Comparison of ENCODE assay signal across 8 mouse cellular contexts in the genomic region with DNA sequence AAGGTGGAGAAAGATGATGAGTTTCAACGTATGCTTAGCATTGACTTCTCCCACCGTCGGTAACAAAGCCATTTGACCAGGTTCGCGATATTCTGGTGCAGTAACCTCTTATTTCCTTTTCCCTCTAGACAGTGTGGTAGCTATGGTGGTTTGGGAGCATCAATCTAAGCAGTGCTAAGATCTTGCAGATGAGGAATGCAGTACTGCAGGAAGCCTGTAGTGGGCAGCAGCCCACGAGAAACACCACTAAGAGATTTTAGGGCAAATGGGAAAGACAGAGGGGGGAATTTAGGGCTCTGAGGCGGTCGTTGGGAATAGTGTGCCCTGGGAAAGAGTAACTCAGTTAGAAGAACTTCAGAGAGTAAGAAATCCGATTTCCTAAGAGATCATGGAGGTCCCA. TPM values are rescaled to one million over a fixed set of nuclear protein-coding genes. Genes with fewer than 3 reads are reported as not detected.
DNase-seq lines count a peak whose midpoint lies in the region; ATAC-seq and TF ChIP-seq lines count a peak whose summit lies in the region.

No protein-coding gene starts in this region.

- no peak for TF ChIP-seq POLR2A in CH12.LX (IDR thresholded peaks at IDR 0.05; ENCODE audit: low read depth, low read length)

- ATAC-seq in heart, embryonic 13.5 days (ENCODE audit: extremely low read depth, insufficient number of reproducible peaks, low FRiP score, low TSS enrichment): no peak
- peak; percentile 64 for ATAC-seq in kidney, postnatal 0 days (replicated peaks; ENCODE audit: low FRiP score, low read depth)
- peak; percentile 55 for ATAC-seq in lung, embryonic 14.5 days (ENCODE audit: insufficient read depth)
- ATAC-seq in neutrophil, adult 5-6 weeks (ENCODE audit: extremely low read depth, insufficient number of reproducible peaks, low FRiP score, poor library complexity, severe bottlenecking): peak; percentile 31; the same call in 1 of the 2 replicates
- no peak for ATAC-seq in monocyte, adult 5-6 weeks (replicated peaks; ENCODE audit: insufficient number of reproducible peaks, low FRiP score, low TSS enrichment, poor library complexity, severe bottlenecking)

- H3K79me2 ChIP-seq in CH12.LX (replicated peaks; ENCODE audit: control insufficient read depth, extremely low read depth, insufficient read depth, poor library complexity, severe bottlenecking): no peaks in the 10 kb centered on the region

- TF ChIP-seq CTCF in CH12.LX (conservative IDR thresholded peaks at IDR 0.05 in 1 of 2, IDR thresholded peaks at IDR 0.05 in 1 of 2; ENCODE audit: low read depth in 2 of 2, low read length in 2 of 2): peak; percentile 53 to 54
- TF ChIP-seq CTCF in kidney, postnatal 0 days (IDR thresholded peaks at IDR 0.05; ENCODE audit: low read depth): peak; percentile 78
- peak; percentile 69 for TF ChIP-seq CTCF in lung, embryonic 14.5 days (IDR thresholded peaks at IDR 0.05; ENCODE audit: low read depth)

- H3K9ac ChIP-seq in CH12.LX (ENCODE audit: insufficient read depth, low read depth): peak overlapping the region; percentile 40
- H3K9ac ChIP-seq in heart, embryonic 13.5 days: 0 out of 2 replicates have a peak overlapping the region, but pooled peaks have one; percentile 85
- no peak overlapping the region for H3K9ac ChIP-seq in kidney, postnatal 0 days (ENCODE audit: low read depth, low read length)
- no peak overlapping the region for H3K9ac ChIP-seq in lung, embryonic 14.5 days

- H3K9me3 ChIP-seq in CH12.LX (replicated peaks; ENCODE audit: low read length): no peaks in the 10 kb centered on the region
- H3K9me3 ChIP-seq in heart, embryonic 13.5 days: no peaks in the 10 kb centered on the region
- no peaks in the 10 kb centered on the region for H3K9me3 ChIP-seq in kidney, postnatal 0 days (replicated peaks; ENCODE audit: low read length)
- no peaks in the 10 kb centered on the region for H3K9me3 ChIP-seq in lung, embryonic 14.5 days (ENCODE audit: low read depth, low read length)

- peak overlapping the region in 1 of 3 experiments; percentile 66 for H3K4me3 ChIP-seq in CH12.LX (replicated peaks in 1 of 3; ENCODE audit: low read depth in 2 of 3, low read length in 2 of 3, poor library complexity in 1 of 3)
- peak overlapping the region; percentile 66 for H3K4me3 ChIP-seq in heart, embryonic 13.5 days
- H3K4me3 ChIP-seq in kidney, postnatal 0 days (replicated peaks; ENCODE audit: low read depth, low read length): peak overlapping the region; percentile 48
- H3K4me3 ChIP-seq in lung, embryonic 14.5 days (ENCODE audit: low read depth, low read length): peak overlapping the region; percentile 55; the same call in 1 of the 2 replicates

- H3K36me3 ChIP-seq in CH12.LX (replicated peaks in 1 of 2; ENCODE audit: control insufficient read depth in 1 of 2, insufficient read depth in 1 of 2, low read length in 1 of 2): peaks cover 0 to 13% of the 10 kb centered on the region in 2 experiments
- H3K36me3 ChIP-seq in heart, embryonic 13.5 days: no peaks in the 10 kb centered on the region
- no peaks in the 10 kb centered on the region for H3K36me3 ChIP-seq in kidney, postnatal 0 days (ENCODE audit: insufficient read depth, low read length)
- no peaks in the 10 kb centered on the region for H3K36me3 ChIP-seq in lung, embryonic 14.5 days (ENCODE audit: insufficient read depth)

- no peaks in the 10 kb centered on the region for H3K27me3 ChIP-seq in CH12.LX (replicated peaks)
- no peaks in the 10 kb centered on the region for H3K27me3 ChIP-seq in heart, embryonic 13.5 days (replicated peaks)
- H3K27me3 ChIP-seq in kidney, postnatal 0 days (ENCODE audit: insufficient read depth, low read length): no peaks in the 10 kb centered on the region
- H3K27me3 ChIP-seq in lung, embryonic 14.5 days (ENCODE audit: insufficient read depth, low read length): no peaks in the 10 kb centered on the region

- peak; percentile 43 for TF ChIP-seq RAD21 in CH12.LX (IDR thresholded peaks at IDR 0.05; ENCODE audit: low read depth, low read length)

- 6% methylated on average over 9 of the region's 9 CpGs for WGBS in heart, embryonic 13.5 days
- WGBS in kidney, postnatal 0 days: 28% methylated on average over 9 of the region's 9 CpGs
- WGBS in lung, embryonic 14.5 days: 8% methylated on average over 9 of the region's 9 CpGs

- dilution Hi-C loops in CH12.LX (cut with MboI; ENCODE audit: extremely low pct_ligation_motif_present, extremely low pct_unique_long_range_greater_than_20kb, low sequenced_read_pairs): no loop called here

- H3K4me2 ChIP-seq in CH12.LX (ENCODE audit: insufficient read depth, low read depth, poor library complexity, severe bottlenecking): peak overlapping the region; percentile 95
- H3K4me2 ChIP-seq in heart, embryonic 13.5 days: peak overlapping the region; percentile 73
- peak overlapping the region; percentile 59 for H3K4me2 ChIP-seq in kidney, postnatal 0 days (ENCODE audit: low read length)
- H3K4me2 ChIP-seq in lung, embryonic 14.5 days: peak overlapping the region; percentile 68

- in situ Hi-C loops in CH12.LX (cut with MboI; ENCODE audit: low pct_ligation_motif_present, low pct_unique_long_range_greater_than_20kb, low sequenced_read_pairs): no loop called here

- H3K4me1 ChIP-seq in CH12.LX (ENCODE audit: control insufficient read depth in 1 of 2, insufficient read depth in 2 of 2): peaks cover 3 to 5% of the 10 kb centered on the region in 2 experiments; a peak in 1 of 4 replicates
- peaks cover 19% of the 10 kb centered on the region for H3K4me1 ChIP-seq in heart, embryonic 13.5 days
- H3K4me1 ChIP-seq in kidney, postnatal 0 days (replicated peaks; ENCODE audit: insufficient read depth, low read length): no peaks in the 10 kb centered on the region
- no peaks in the 10 kb centered on the region for H3K4me1 ChIP-seq in lung, embryonic 14.5 days (ENCODE audit: insufficient read depth)

- peak; percentile 37 for DNase-seq in CH12.LX (ENCODE audit: extremely low read depth)
- DNase-seq in adrenal gland, adult 18-20 months (ENCODE audit: low spot score in 2 of 2): peak; percentile 35 to 56
- peak; percentile 45 for DNase-seq in embryo, embryonic 11.5 days (ENCODE audit: low read depth, low spot score)
- DNase-seq in kidney, postnatal 0 days (ENCODE audit: low spot score): peak; percentile 77
- DNase-seq in lung, embryonic 14.5 days: peak; percentile 82

- no peak for TF ChIP-seq EP300 in CH12.LX (IDR thresholded peaks at IDR 0.05; ENCODE audit: low read length)

- H3K27ac ChIP-seq in CH12.LX (ENCODE audit: insufficient read depth, low read depth): no peak overlapping the region
- H3K27ac ChIP-seq in heart, embryonic 13.5 days (replicated peaks): peak overlapping the region; percentile 85
- H3K27ac ChIP-seq in kidney, postnatal 0 days: peak overlapping the region; percentile 50; the same call in 1 of the 2 replicates
- H3K27ac ChIP-seq in lung, embryonic 14.5 days (ENCODE audit: low read depth): peak overlapping the region; percentile 83

TF ChIP-seq in CH12.LX, 34 proteins besides CTCF, POLR2A, EP300 and RAD21:
- 0 out of 2 replicates have a peak, but pooled peaks have one; percentile 3 for TF ChIP-seq SMC3 (IDR thresholded peaks at IDR 0.05; ENCODE audit: low read depth, low read length)
- no peak for TF ChIP-seq IRF4 (IDR thresholded peaks at IDR 0.05; ENCODE audit: low read depth, low read length)

RNA-seq across cellular contexts. Expression of a gene that starts 9.0 kb away (rescaled TPM):
- total RNA-seq in CH12.LX (2012; rRNA removed): 7.6 and 8.4 TPM in 2 replicates
- total RNA-seq in CH12.LX (2014; rRNA removed): 8.3 and 8.7 TPM in 2 replicates
- polyA plus RNA-seq in CH12.LX (2012; ENCODE audit: insufficient read length, low read depth): 12.1 and 13.8 TPM in 2 replicates
- total RNA-seq in adrenal gland, adult 18-20 months (2021): 10 to 100 TPM; 27.7 to 29.6 TPM
- 1.6 and 1.7 TPM in 2 replicates for polyA plus RNA-seq in heart, embryonic 13.5 days (2015; fragmentation: Nextera tagmentation; extraction: Ambion mirVana)
- polyA plus RNA-seq in kidney, postnatal 0 days (2015; fragmentation: Nextera tagmentation; extraction: Ambion mirVana): 1.8 and 1.9 TPM in 2 replicates
- 4.2 and 4.8 TPM in 2 replicates for polyA plus RNA-seq in lung, embryonic 14.5 days (2014; fragmentation: Nextera tagmentation; extraction: Ambion mirVana)
- 4.7 and 5.8 TPM in 2 replicates for total RNA-seq in neutrophil, adult 5-6 weeks (2017)
- 4.5 to 6.4 TPM (median 4.6 TPM) in 3 replicates for total RNA-seq in monocyte, adult 5-6 weeks (2017)

RNA-seq across cellular contexts. Expression of a gene that starts 46.8 kb away (rescaled TPM):
- not detected in 2 replicates for total RNA-seq in CH12.LX (2012; rRNA removed)
- not detected in 2 replicates for total RNA-seq in CH12.LX (2014; rRNA removed)
- polyA plus RNA-seq in CH12.LX (2012; ENCODE audit: insufficient read length, low read depth): 0.09 TPM in 1 of 2 replicates, not detected in the other
- total RNA-seq in adrenal gland, adult 18-20 months (2021): under 1 TPM in 1 of 2 experiments, not detected in 1; 0.16 TPM
- 0.71 and 1.5 TPM in 2 replicates for polyA plus RNA-seq in heart, embryonic 13.5 days (2015; fragmentation: Nextera tagmentation; extraction: Ambion mirVana)
- 0.94 and 1.3 TPM in 2 replicates for polyA plus RNA-seq in kidney, postnatal 0 days (2015; fragmentation: Nextera tagmentation; extraction: Ambion mirVana)
- polyA plus RNA-seq in lung, embryonic 14.5 days (2014; fragmentation: Nextera tagmentation; extraction: Ambion mirVana): 0.20 and 0.30 TPM in 2 replicates
- total RNA-seq in neutrophil, adult 5-6 weeks (2017): not detected in 2 replicates
- not detected in 3 replicates for total RNA-seq in monocyte, adult 5-6 weeks (2017)

Comparison
In these comparisons a context has a peak if more than half of its experiments do, and no peak if none do; other contexts are left out.
1. H3K9ac ChIP-seq: peak in CH12.LX (single experiment) and heart, embryonic 13.5 days (single experiment); none in kidney, postnatal 0 days (single experiment) and lung, embryonic 14.5 days (single experiment).
2. ATAC-seq: peak in kidney, postnatal 0 days (single experiment), lung, embryonic 14.5 days (single experiment) and neutrophil, adult 5-6 weeks (single experiment); none in heart, embryonic 13.5 days (single experiment) and monocyte, adult 5-6 weeks (single experiment).
3. Peak in every context shown above with its lines, with median percentiles within 50 percentile points of each other: DNase-seq, H3K4me2 ChIP-seq and CTCF ChIP-seq.